Mouse (Mus musculus) liver, embryonic 11.5 days (tissue): ENCODE data around the gene Gnat2. TPM values are rescaled to one million over a fixed set of nuclear protein-coding genes. Genes with fewer than 3 reads are reported as not detected.
A peak's percentile ranks its signal among the peaks of the same experiment; 100 is the strongest.

Experiments
- ATAC-seq: fragments of 200-750 bp; cut with Nextera tagmentation; replicated peaks from 2 replicates; pipeline ENCODE4 v1.8.0; 2017; ENCODE audit warnings: moderate number of reproducible peaks, mild to moderate bottlenecking, moderate TSS enrichment, moderate library complexity; ENCODE audit not compliant: low FRiP score
- DNase-seq: peaks from one replicate; pipeline ENCODE4 v3.0.0-alpha.2; 2017; ENCODE audit warnings: low spot score
- H3K27ac ChIP-seq: fragments of 300-500 bp; sonication (generic); 2 replicates; pipeline ENCODE4 v1.5.1; 2014; ENCODE audit warnings: mild to moderate bottlenecking, low read depth, low read length, control low read depth
- H3K27me3 ChIP-seq: fragments of 300-500 bp; sonication (generic); replicated peaks from 2 replicates; pipeline ENCODE4 v1.6.1; 2014; ENCODE audit warnings: low read length, mixed read lengths; ENCODE audit not compliant: control insufficient read depth, insufficient read depth
- H3K36me3 ChIP-seq: fragments of 300-500 bp; sonication (generic); 2 replicates; pipeline ENCODE4 v1.6.1; 2014; ENCODE audit warnings: mild to moderate bottlenecking, low read length, moderate library complexity, mixed read lengths; ENCODE audit not compliant: control insufficient read depth, insufficient read depth
- H3K4me1 ChIP-seq: fragments of 300-500 bp; sonication (generic); replicated peaks from 2 replicates; pipeline ENCODE4 v1.6.1; 2014; ENCODE audit warnings: low read length, mixed read lengths; ENCODE audit not compliant: control insufficient read depth, insufficient read depth
- H3K4me2 ChIP-seq: fragments of 300-500 bp; sonication (generic); 2 replicates; pipeline ENCODE4 v1.6.1; 2014; ENCODE audit warnings: mild to moderate bottlenecking, control low read depth, moderate library complexity
- H3K4me3 ChIP-seq: fragments of 300-500 bp; sonication (generic); 2 replicates; pipeline ENCODE4 v1.5.1; 2014; ENCODE audit warnings: low read depth, low read length, control low read depth
- H3K9ac ChIP-seq: fragments of 300-500 bp; sonication (generic); 2 replicates; pipeline ENCODE4 v1.6.1; 2014; ENCODE audit warnings: low read depth, low read length, control low read depth
- H3K9me3 ChIP-seq: fragments of 300-500 bp; sonication (generic); 2 replicates; pipeline ENCODE4 v1.6.1; 2016; ENCODE audit warnings: low read length, inconsistent platforms, mixed read lengths; ENCODE audit not compliant: control insufficient read depth
- WGBS: fragments of 180-500 bp; shearing (Covaris S2); extraction: QIAGEN DNeasy Blood & Tissue Kit; methylation state at CpG from one replicate; pipeline ENCODE4 v1.1.7; 2014; 5-methylcytosine and 5-hydroxymethylcytosine counted together
- polyA plus RNA-seq: library from polyadenylated mRNA; unstranded; fragments of >200 nt; fragmentation: Nextera tagmentation; extraction: Ambion mirVana; gene quantifications from 2 replicates; pipeline ENCODE4 v1.2.1, GENCODE M21; 2014

Gnat2 gene
- 4.2 and 5.4 TPM in 2 replicates for polyA plus RNA-seq

DNA sequence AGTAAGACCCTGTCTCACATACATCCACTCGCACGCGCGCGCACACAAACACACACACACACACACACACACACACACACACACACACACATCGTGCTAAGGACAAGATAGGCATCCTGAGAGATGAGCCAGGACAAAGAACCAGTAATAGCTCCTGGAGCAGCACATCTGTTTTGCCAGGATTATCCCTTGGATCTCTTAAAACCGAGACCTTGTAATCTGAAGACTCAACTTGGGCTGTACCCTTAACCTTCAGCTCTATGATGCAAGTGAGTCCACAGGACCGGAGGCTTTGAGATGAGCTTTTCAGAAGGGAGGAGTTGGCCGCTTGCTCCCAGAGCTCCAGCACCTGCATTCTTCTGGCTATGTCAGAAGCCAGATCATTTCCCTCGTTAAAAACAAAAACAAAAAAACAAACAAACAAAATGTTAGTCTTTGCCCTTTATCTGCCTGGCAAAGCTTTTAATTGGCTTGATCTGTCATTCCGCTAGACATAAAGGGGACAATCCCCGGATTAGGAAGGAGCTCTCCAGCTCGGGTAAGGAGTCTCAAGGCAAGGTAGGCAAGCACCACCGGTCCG, at the start of gene Gnat2:
TSS of gene Gnat2 (plus strand) at position 254 of the 580 bp plus-strand sequence.
- Histone ChIP-seq H3K27me3 (no peaks in the 10 kb centered on the region), H3K4me2 (no peak within 1 kb of the TSS), H3K4me3 (no peak within 1 kb of the TSS), H3K27ac (no peak within 1 kb of the TSS), H3K9ac (no peak within 1 kb of the TSS), H3K4me1 (peaks cover 46% of the 10 kb centered on the region), H3K9me3 (no peaks in the 10 kb centered on the region), H3K36me3 (no peaks in the 10 kb centered on the region)
- DNase-seq (no peak), ATAC-seq (no peak)
- 80% methylated on average over 15 of the region's 15 CpGs for WGBS

DNA sequence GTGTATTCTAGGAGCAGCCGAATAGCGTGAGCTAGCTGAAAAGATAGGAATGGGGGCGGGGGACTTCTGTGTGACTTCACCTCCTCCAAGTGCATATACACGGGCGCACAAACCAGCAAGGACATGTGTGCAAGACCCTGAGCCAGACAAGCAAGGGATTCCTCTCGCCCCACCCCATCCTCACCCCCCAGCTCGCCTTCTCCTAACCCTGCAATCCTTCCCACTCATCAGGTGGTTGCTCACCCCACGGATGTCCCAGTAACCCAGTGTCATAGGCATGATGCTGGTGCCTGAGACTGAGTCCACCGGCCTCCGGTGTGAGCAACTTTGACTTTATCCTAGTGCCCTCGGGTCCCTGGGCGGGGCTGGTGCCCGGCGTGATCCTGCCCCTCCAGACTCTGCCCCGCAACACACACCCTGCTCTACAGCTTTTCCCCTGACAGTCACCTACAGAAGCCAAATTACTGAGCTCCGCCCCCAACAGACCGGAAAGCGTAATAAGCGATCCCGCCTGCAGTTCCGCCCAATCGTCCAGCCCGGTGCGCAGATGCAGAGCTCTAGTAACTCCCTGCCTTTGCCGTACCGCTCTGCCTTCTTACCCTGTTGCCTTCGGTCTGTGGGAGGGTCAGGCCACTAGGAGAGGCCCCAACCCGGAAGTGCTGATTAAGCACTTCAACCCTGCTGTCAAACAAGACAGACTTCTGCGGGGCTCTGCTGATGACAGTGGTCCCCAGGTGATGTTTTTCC, 48.0 kb upstream of the Gnat2 start, which contains the start of gene Gstm4:
TSS of gene Gstm4 (minus strand) at position 501 of the 747 bp plus-strand sequence.
- H3K4me1 ChIP-seq = peaks cover 8% of the 10 kb centered on the region
- peak; percentile 81 for DNase-seq
- H3K27ac ChIP-seq = peak within 1 kb of the TSS; percentile 71
- no peaks in the 10 kb centered on the region for H3K27me3 ChIP-seq
- H3K36me3 ChIP-seq = no peaks in the 10 kb centered on the region
- H3K9ac ChIP-seq = peak within 1 kb of the TSS; percentile 56
- H3K9me3 ChIP-seq = no peaks in the 10 kb centered on the region
- 4% methylated on average over 29 of the region's 29 CpGs for WGBS
- peak within 1 kb of the TSS; percentile 87 for H3K4me2 ChIP-seq
- H3K4me3 ChIP-seq = peak within 1 kb of the TSS; percentile 60
- ATAC-seq = peak; percentile 98

DNA sequence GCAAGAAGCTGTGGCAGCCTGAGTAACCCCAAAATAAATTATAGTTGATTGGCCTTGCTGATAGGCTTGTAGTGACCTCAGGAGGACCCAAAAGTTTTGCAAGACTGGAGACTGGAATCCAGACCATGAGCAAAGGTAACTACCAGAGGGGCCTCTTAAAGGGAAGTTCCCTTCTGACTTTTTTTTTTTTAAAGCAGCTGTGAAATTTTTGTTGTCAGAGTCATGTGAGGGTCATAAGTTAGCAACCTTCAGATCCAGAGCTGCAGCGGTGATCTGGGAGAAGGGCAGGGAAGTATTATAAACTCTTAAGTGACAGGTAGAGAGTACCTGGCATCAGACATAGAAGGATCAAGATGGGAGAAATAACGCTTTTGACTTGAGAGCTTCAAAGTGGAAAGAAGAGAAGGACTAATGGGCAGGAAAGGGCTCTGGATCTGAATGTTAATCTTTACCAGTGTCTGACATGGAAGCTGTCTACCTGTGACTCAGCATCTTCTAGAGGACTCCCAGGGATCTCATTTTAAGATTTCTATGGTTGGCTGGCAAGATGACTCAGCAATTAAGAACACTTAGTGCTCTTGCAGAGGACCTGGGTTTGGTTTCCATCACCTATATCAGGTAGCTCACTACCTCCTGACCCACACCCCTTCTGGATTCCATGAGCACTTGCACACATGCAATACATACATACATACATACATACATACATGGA, 45.5 kb upstream of the Gnat2 start:
- H3K4me2 ChIP-seq = no peak overlapping the region
- 76% methylated on average over 2 of the region's 2 CpGs for WGBS
- no peak for DNase-seq

DNA sequence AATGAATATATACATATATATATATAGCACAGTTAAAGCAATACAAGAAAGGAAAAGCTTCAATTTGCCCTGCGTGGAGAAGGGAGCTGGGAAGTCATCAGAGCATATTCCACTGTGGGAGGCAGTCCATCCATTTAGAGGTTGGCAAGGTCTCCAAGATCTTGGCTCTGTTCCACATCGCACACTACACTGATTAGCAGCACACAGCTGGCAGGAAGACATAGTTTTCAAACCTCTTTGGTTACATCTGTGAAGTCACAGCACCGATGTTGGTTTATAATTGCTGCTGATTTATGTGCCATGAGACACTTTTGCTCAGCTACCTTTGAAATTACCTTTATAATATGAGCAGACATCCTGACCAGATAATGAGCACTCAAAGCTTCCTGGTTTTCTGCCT, 44.3 kb upstream of the Gnat2 start:
- Histone ChIP-seq H3K4me3 (no peak overlapping the region), H3K9ac (no peak overlapping the region), H3K36me3 (no peaks in the 10 kb centered on the region), H3K9me3 (no peaks in the 10 kb centered on the region), H3K27me3 (no peaks in the 10 kb centered on the region), H3K27ac (no peak overlapping the region), H3K4me1 (peaks cover 8% of the 10 kb centered on the region), H3K4me2 (no peak overlapping the region)
- WGBS = 81% methylated on average over 3 of the region's 3 CpGs
- ATAC-seq = no peak
- no peak for DNase-seq

More for the DNA sequence above, 45.5 kb upstream of the Gnat2 start:
- Histone ChIP-seq H3K9ac (no peak overlapping the region), H3K27me3 (no peaks in the 10 kb centered on the region), H3K36me3 (no peaks in the 10 kb centered on the region), H3K4me1 (peaks cover 8% of the 10 kb centered on the region), H3K27ac (no peak overlapping the region), H3K4me3 (no peak overlapping the region), H3K9me3 (no peaks in the 10 kb centered on the region)
- no peak for ATAC-seq

DNA sequence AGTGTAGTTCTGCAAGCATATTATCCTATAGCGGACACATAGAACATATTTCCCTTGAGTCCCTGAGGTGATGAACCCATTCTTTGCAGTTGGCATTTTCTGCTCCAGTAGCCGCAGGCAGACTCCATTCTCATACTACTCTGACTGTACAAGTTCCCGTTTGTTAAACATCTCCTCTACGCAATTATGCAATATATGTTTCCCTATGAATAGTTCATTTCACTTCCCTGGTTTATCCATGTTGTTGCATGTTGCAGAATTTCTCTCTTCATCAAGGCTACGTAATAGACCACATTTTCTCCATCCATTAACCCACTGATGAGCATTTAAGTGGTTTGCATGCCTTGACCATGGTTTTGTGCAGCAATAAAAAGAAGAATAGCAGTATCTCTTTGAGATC, 42.1 kb upstream of the Gnat2 start:
- no peak for ATAC-seq
- H3K4me1 ChIP-seq = no peaks in the 10 kb centered on the region; the same call in 1 of the 2 replicates
- 87% methylated on average over 5 of the region's 5 CpGs for WGBS

DNA sequence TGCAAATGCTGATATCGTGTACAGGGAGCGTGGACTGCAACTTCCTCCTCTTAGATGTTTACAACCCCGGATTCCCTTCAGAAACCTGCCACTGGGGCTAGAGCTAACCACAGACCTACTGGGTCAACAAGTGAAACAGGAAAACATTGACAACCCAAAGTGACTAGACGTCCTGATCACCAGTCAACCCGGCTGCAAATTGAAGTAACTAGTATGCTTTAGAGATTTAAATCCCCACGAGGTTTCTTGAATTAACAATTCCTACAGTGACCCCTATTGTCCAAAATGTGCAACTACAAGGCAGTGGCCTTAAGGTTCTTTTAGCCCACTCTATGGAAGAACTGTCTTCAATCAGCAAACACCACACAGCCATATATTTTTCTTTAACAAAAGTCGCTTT, 31.2 kb upstream of the Gnat2 start:
- no peaks in the 10 kb centered on the region for H3K9me3 ChIP-seq
- 0 out of 2 replicates have a peak, but pooled peaks have one; percentile 29 for ATAC-seq
- H3K4me3 ChIP-seq = 0 out of 2 replicates have a peak overlapping the region, but pooled peaks have one; percentile 5
- H3K36me3 ChIP-seq = no peaks in the 10 kb centered on the region
- H3K9ac ChIP-seq = no peak overlapping the region
- H3K4me1 ChIP-seq = 0 out of 2 replicates have a peak, but pooled peaks cover 3% of the 10 kb centered on the region
- peak overlapping the region; percentile 55 for H3K4me2 ChIP-seq
- 11% methylated on average over 7 of the region's 7 CpGs for WGBS
- DNase-seq = peak; percentile 55
- no peak overlapping the region for H3K27ac ChIP-seq
- H3K27me3 ChIP-seq = no peaks in the 10 kb centered on the region

More for the DNA sequence above, 42.1 kb upstream of the Gnat2 start:
- DNase-seq = no peak
- H3K4me3 ChIP-seq = no peak overlapping the region
- H3K36me3 ChIP-seq = no peaks in the 10 kb centered on the region
- no peak overlapping the region for H3K4me2 ChIP-seq
- H3K27ac ChIP-seq = no peak overlapping the region
- H3K9ac ChIP-seq = no peak overlapping the region
- no peaks in the 10 kb centered on the region for H3K9me3 ChIP-seq
- no peaks in the 10 kb centered on the region for H3K27me3 ChIP-seq

DNA sequence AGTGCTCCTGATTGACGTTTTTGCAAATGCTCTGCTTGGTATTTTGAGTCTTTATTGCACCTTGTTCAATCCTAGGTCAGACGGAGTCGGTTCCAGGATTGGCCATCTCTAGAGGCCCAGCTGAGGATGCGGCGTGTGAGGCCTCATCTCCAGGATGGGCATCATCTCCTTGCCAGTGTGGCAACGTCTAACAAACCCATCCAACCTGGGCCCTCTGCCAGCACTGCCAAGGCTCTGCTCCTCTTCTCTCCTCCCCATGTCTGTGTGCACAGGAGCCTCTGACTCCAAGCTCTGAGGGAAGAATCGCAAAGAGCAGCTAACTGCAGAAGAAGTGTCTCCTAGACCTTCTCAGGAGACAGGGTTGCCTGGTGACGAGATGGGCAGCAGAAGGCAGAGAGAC, 29.9 kb upstream of the Gnat2 start:
- no peak overlapping the region for H3K27ac ChIP-seq
- H3K4me1 ChIP-seq = 0 out of 2 replicates have a peak, but pooled peaks cover 3% of the 10 kb centered on the region
- ATAC-seq (no peak), DNase-seq (no peak)
- H3K4me2 ChIP-seq = no peak overlapping the region
- 84% methylated on average over 8 of the region's 8 CpGs for WGBS
- H3K4me3 ChIP-seq = no peak overlapping the region
- no peaks in the 10 kb centered on the region for H3K27me3 ChIP-seq
- no peak overlapping the region for H3K9ac ChIP-seq
- H3K36me3 ChIP-seq = no peaks in the 10 kb centered on the region
- H3K9me3 ChIP-seq = no peaks in the 10 kb centered on the region

DNA sequence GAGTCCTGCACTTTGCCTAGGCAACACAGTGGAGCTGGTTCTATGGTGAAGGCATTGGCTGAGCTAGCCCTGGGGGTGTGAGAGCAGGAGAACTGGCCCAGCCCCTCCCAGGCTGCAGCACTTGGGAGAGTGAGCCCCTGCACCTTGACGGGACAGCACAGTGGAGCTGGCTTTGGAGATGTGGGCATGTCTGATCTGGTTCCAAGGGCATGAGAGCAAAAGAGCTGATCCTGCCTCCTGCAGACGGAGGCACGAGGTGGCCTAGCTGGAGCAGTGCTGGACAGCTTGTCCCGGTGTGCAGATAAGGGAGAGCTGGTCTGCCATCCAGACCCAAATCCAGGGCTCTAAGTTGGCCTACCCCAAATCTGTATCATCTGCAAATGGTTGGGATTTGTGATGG, 27.9 kb upstream of the Gnat2 start:
- peaks cover 12% of the 10 kb centered on the region for H3K4me1 ChIP-seq
- DNase-seq = no peak
- H3K9ac ChIP-seq = peak overlapping the region; percentile 12; the same call in 1 of the 2 replicates
- H3K27me3 ChIP-seq = no peaks in the 10 kb centered on the region
- 73% methylated on average over 4 of the region's 4 CpGs for WGBS
- H3K4me3 ChIP-seq = no peak overlapping the region
- H3K27ac ChIP-seq = no peak overlapping the region
- ATAC-seq = no peak
- no peak overlapping the region for H3K4me2 ChIP-seq
- H3K9me3 ChIP-seq = no peaks in the 10 kb centered on the region
- H3K36me3 ChIP-seq = no peaks in the 10 kb centered on the region
